Mouse (Mus musculus) thymus, adult 2 months (tissue): ENCODE results near the gene Plce1.

Experiments used
- CTCF ChIP-seq: fragments of 200-500 bp; IDR thresholded peaks from 2 replicates; pipeline ENCODE4 v1.5.1; 2012; ENCODE audit warnings: mild to moderate bottlenecking, control low read depth, low read length, moderate library complexity, borderline replicate concordance; ENCODE audit not compliant: control insufficient read depth, poor library complexity, insufficient read depth; ENCODE audit errors: extremely low read depth
- POLR2A ChIP-seq: fragments of 200-500 bp; IDR thresholded peaks from 2 replicates; pipeline ENCODE4 v1.6.1; 2012; ENCODE audit warnings: mild to moderate bottlenecking, low read length, control low read depth, moderate library complexity; ENCODE audit not compliant: control insufficient read depth, poor library complexity, insufficient read depth; ENCODE audit errors: extremely low read depth

DNA sequence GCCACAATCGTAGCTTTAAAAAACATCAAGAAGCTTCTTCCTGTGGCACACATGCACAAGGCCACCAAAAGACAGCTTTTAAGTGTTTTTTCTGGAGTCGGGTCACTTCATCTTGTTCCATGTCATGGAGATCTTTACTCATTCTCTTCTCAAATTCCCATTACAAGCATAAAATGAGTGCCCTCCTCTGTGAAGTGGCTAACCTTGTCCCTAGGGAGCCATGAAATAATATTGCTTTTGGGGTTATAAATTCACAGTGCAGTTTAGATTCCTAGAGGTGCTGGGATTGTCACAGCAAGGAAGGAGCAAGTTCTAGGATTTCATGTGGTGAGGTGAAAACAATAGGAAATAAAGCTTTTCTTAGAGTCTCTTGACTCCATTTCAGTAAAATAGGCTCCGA is 223.8 kb downstream of the Plce1 start:
- TF ChIP-seq POLR2A = no peak
- TF ChIP-seq CTCF = no peak
